Mouse (Mus musculus): ENCODE data around the gene Slc29a3.
A peak's percentile ranks its signal among the peaks of the same experiment; 100 is the strongest.
"Not testable (repeated sequence)": the region's sequence is repeated elsewhere in the genome, so short reads cannot be mapped to it uniquely, and the experiment has no call there.

Gene Slc29a3

DNA sequence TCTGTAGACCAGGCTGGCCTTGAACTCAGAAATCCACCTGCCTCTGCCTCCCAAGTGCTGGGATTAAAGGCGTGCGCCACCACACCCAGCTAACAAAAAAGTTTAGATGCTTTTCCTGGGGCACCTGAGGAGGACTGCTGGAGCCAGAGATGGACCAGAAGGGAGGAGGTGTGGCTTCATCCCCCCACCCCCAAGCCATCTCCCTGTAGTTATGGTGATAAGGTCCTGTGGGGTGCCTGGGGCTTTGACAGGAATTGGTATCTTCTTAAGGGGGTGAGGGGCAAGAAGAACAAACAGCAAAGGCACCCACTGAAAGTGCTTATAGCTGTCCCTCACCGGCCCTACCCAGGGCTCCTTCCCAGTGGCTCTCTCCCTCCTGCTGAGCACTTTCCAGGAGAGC is 25.7 kb downstream of the Slc29a3 start:
- DNase-seq (ENCODE audit: low read depth, low spot score) = no peak

DNA sequence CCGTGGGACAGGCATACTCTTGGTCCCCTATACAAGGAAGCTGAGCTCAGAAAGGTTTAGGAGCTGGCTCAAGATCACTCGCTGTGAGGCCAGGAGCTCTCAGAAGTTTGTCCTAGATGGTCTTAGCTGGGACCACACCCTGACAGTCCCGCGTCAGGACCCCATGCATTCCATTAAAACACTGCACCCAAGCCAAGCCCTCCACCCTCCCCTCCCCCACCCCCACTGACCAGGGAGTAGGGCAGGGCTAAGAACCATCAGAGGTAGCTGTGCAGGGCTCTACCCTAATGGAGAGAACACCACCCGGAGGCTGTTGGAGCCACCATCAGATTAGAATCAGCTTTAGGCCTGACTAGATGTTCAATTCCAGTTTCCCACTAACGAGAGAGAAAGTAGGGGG is 28.1 kb downstream of the Slc29a3 start:
- no peak for DNase-seq (ENCODE audit: low read depth, low spot score)

DNA sequence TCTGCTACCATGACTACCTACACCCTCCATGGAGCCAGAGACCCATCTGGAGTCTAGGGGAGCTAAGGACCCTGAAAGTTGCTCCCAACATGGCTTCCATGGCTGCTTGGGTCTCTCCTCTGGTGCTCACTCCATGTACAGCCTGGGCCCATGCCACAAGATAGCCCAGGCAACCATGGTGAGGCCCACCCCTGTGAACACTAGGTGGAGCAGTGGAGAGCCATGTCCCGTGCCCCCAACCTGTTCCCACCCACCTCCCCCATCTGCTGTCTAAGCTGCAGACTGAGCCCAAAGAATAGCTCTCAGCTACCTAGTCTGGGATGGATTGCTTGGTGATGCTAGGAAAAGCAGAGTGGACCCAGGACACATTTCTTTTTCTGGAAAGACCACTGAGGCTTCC is 29.2 kb downstream of the Slc29a3 start:
- peak; percentile 24 for DNase-seq (ENCODE audit: low read depth, low spot score)

- DNase-seq (ENCODE audit: low read depth, low spot score) = no peak
These were observed 31.0 kb downstream of the Slc29a3 start for GRCm38 (mm10) chr10:60721640-60722039.

DNA sequence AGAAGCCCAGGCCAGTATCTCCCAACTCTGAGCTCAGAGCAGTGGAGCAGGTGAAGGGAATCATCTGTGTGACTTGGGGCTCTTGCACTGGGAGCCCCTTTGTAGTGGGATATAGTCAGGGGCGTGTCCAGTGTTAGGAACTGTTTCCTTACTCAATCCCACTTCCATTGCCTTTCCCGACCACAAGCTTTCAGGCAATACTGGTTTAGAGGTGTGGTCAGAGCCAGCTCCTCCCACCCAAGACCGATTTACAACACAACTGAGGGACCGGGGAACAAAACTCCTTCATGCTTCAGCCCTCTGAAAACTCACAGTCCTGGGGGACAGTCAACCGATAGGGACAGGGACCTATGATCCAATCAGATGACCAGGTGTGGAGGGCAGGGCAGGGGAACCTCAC is 32.1 kb downstream of the Slc29a3 start:
- DNase-seq (ENCODE audit: low read depth, low spot score) = no peak

GRCm38 (mm10) chr10:60718491-60718890 is 34.1 kb downstream of the Slc29a3 start:
- no peak for DNase-seq (ENCODE audit: low read depth, low spot score)

GRCm38 (mm10) chr10:60716449-60716848 is 36.1 kb downstream of the Slc29a3 start:
- DNase-seq (ENCODE audit: low read depth, low spot score) = no peak

- DNase-seq (ENCODE audit: low read depth, low spot score) = not testable (repeated sequence)
These were observed 40.3 kb downstream of the Slc29a3 start for GRCm38 (mm10) chr10:60712299-60712698.

- no peak for DNase-seq (ENCODE audit: low read depth, low spot score)
These were observed 43.8 kb downstream of the Slc29a3 start for GRCm38 (mm10) chr10:60708837-60709236.

- no peak for DNase-seq (ENCODE audit: low read depth, low spot score)
These were observed 46.3 kb downstream of the Slc29a3 start for GRCm38 (mm10) chr10:60706268-60706667.

GRCm38 (mm10) chr10:60705134-60705533 is 47.5 kb downstream of the Slc29a3 start:
- no peak for DNase-seq (ENCODE audit: low read depth, low spot score)

DNA sequence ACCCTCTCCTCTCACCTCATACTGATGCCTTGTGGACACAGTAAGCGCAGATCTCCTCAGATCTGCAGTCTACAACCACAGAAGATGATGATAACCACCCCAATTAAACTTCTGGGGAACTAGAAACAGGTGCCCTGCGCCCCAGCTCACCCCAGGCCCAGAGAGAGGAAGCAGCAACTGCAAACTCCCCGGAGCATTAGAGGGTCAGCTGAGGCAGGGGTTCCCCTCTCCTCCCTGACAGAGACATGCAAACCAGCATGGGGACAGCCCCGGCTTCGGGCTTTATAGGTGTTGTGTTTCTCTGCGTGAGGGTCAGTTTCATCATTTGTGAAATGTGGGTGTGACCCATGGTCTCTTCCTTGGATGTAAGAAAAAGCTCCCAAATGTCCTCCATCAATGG is 54.8 kb downstream of the Slc29a3 start:
- no peak for DNase-seq (ENCODE audit: low read depth, low spot score)

DNA sequence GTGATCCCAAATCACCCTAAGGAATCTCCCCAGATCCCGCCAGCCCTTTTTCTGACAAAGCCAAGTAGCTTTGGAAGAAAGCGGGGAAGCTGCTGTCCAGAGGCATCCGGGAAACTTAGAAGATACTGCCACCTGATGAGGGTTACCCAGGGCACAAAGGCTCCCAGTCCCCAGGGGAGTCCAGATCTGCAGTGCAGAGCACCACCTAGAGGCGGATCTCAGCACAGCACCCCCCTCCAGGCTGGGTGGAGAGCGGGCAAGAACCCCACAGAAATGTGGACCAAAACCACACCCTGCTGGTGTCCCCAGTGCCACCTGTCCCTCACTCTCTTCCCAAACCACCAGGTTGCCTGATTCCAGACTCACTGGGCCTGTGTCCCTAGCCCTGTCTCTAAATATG is 55.6 kb downstream of the Slc29a3 start:
- peak; percentile 79 for DNase-seq (ENCODE audit: low read depth, low spot score)

DNA sequence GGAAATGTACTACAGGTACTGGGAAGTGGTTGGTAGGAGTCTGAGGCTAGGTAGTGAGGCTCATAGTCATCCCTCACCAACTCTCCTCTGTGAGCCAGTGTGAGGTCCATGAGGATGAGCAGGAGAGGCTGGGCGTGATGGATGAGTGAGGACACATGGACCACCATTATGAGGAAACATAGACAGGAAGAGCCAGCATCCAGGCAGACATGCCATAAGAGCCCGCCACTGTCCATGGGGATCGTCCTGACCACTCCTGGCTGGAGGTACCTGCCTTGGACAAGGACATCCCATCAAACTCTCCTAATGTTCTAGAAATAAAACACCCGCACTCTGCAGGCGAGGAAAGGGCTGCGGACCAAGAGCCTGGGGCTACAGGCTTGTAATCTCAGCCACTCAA is 56.2 kb downstream of the Slc29a3 start, which contains the start of gene Cdh23:
TSS of gene Cdh23 (minus strand) at position 101 of the 400 bp plus-strand sequence.
- no peak for DNase-seq (ENCODE audit: low read depth, low spot score)

DNA sequence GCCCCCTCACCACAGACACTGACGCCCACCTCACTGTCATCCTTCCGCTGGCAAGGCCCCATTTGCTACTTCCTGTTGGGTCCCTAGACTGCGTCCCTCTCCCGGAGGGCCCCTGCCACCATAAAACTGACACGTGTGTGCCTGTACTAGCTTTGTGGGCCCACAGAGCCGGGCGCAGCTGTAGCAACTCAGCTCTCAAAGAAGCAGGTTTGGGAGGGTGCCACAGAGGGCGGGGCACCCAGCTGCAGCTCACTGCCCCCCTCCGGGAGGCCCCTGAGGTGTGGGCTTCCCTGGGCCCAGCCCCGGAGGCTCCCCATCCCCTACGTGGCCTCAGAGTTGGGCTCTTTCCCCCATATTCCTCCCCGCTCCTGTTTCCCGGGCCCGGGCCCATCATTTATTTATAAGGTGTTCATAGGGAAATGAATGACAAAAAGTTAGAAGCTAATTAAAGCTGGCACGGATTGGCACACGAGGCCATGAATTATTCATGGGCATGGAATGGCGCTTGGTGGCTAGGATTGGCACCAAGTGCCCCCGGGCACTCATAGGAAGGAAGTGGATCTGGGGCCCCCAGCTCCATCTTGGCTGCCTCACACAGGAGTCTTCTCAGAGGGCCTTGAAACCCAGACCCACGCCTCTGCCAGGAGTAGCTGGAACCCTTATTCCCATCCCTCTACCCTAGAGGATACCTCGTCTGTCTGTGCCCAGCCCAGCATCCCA is 60.8 kb downstream of the Slc29a3 start:
- DNase-seq (ENCODE audit: low read depth, low spot score) = peak; percentile 21

DNA sequence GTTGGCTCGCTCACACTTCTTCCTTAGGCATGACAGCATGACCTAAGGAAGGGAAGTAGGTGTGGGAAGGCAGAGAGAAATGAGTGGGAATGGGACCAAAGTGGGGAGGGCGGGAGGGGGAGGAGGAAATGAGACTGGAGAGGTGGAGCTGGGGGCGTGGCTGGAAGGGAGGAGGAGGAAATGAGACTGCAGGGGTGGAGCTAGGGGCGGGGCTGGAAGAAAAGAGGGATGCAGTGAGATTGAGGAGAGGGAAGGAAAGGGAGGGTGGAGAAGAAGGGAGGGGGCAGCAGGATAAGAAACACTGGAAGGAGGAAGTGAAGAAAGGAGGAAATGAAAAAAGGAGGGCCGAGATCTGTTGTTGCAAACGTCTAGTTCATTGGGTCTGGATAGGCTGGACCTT is 61.6 kb downstream of the Slc29a3 start:
- no peak for DNase-seq (ENCODE audit: low read depth, low spot score)

GRCm38 (mm10) chr10:60689396-60689795 is 63.2 kb downstream of the Slc29a3 start:
- no peak for DNase-seq (ENCODE audit: low read depth, low spot score)

DNA sequence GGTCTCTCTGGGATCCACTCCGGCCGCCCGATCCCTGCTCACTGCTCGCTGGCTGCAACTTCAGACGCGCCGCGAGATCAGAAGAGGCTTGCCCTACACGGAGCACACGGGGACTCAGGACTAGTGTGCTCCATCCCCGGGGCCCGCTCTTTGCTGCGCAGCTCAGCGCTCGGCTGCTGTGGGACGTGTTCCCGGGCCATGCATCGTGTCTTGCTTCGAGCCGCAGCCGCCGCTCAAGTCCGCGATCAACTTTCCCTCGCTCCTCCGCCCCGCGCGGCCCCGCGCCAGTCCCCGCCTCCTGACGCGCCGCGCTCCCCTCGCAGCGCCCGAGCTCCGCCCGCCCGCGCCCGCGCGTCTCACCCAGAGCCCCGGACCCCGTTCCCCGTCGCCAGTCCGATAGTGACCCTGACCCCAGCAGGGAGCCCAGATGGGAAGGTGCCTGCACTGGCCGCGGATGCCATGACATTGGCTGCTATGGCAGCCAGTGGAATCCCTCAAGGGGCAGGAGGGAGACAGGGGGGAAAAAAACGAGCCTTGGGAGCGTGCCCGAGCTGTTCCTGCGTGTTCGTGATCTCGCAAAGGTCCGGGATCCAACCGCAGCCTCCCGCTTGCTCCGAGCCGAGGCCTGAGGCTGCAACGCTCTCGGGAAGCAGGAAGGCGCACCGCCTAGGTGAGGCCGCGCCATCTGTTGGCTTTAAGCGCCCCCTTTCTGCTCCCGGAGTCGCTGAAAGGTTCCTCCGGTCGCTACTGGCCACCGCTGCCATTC is 65.4 kb downstream of the Slc29a3 start:
- DNase-seq (ENCODE audit: low read depth, low spot score) = peak; percentile 22

DNA sequence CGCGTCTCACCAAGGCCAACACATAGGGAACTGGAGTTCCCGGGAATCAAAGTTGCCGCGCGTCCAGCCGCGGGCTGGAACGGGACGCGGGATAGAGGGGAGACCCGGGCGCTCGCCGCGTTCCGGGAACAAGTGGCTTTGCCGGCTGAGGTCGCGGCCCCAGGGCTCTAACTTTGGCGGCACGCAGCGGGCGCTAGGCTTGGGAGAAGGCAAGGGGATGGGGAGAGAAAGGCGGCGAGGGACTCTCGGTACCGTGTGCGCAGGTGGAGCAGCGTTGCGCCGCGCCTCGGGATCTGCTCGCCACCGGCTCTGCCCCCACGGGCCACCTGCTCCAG is 66.0 kb downstream of the Slc29a3 start:
- no peak for DNase-seq (ENCODE audit: low read depth, low spot score)

GRCm38 (mm10) chr10:60685764-60686640 is 66.6 kb downstream of the Slc29a3 start:
- no peak for DNase-seq (ENCODE audit: low read depth, low spot score)

GRCm38 (mm10) chr10:60678926-60679325 is 73.7 kb downstream of the Slc29a3 start:
- DNase-seq (ENCODE audit: low read depth, low spot score) = no peak

- no peak for DNase-seq (ENCODE audit: low read depth, low spot score)
These were observed 75.3 kb downstream of the Slc29a3 start for GRCm38 (mm10) chr10:60677319-60677718.

All from CD4-positive, CD25-positive, alpha-beta regulatory T cell, adult 2 months (primary cell).